Mouse (Mus musculus) left cerebral cortex, adult 8-10 months (tissue): ENCODE measurements around the gene Ak1. TPM values are rescaled to one million over a fixed set of nuclear protein-coding genes. Genes with fewer than 3 reads are reported as not detected.
A peak's percentile ranks its signal among the peaks of the same experiment; 100 is the strongest.

Experiments used
- DNase-seq, 2 experiments: peaks; one replicate each; pipeline ENCODE4 v3.0.0; 2022; ENCODE audit warnings: low spot score in 2 of 2
- total RNA-seq, 4 experiments: library from RNA; stranded (reverse); gene quantifications; 2 replicates each; pipeline ENCODE4 v1.2.4; 2022

Gene Ak1
- total RNA-seq, 4 experiments from 2014 or later = 143 to 158 (median 151) TPM

- DNase-seq = no peak
Observed at GRCm38 (mm10) chr2:32627266-32628043, 5.9 kb downstream of the Ak1 start.

GRCm38 (mm10) chr2:32628044-32628550, 6.5 kb downstream of the Ak1 start:
- DNase-seq = no peak

GRCm38 (mm10) chr2:32628729-32629128, 7.2 kb downstream of the Ak1 start:
- DNase-seq = peak; percentile 45 to 76

GRCm38 (mm10) chr2:32629276-32629976, 7.9 kb downstream of the Ak1 start:
- peak in 1 of 2 experiments; percentile 64 for DNase-seq

GRCm38 (mm10) chr2:32630036-32630435, 8.5 kb downstream of the Ak1 start:
- DNase-seq = no peak

GRCm38 (mm10) chr2:32631046-32631445, 9.5 kb downstream of the Ak1 start:
- DNase-seq = no peak

- peak in 1 of 2 experiments; percentile 54 for DNase-seq
Observed at GRCm38 (mm10) chr2:32631737-32632394, 10.3 kb downstream of the Ak1 start.

GRCm38 (mm10) chr2:32633660-32634059, 12.1 kb downstream of the Ak1 start:
- no peak for DNase-seq

GRCm38 (mm10) chr2:32634277-32635105, 12.9 kb downstream of the Ak1 start:
- no peak for DNase-seq

GRCm38 (mm10) chr2:32636617-32637016, 15.1 kb downstream of the Ak1 start:
- DNase-seq = no peak

GRCm38 (mm10) chr2:32637778-32638281, 16.3 kb downstream of the Ak1 start:
- DNase-seq = no peak

GRCm38 (mm10) chr2:32639632-32640031, 18.1 kb downstream of the Ak1 start:
- no peak for DNase-seq

GRCm38 (mm10) chr2:32640550-32641051, 19.0 kb downstream of the Ak1 start:
- DNase-seq = no peak

GRCm38 (mm10) chr2:32641810-32642209, 20.3 kb downstream of the Ak1 start:
- no peak for DNase-seq

- DNase-seq = no peak
Observed at GRCm38 (mm10) chr2:32642813-32643212, 21.3 kb downstream of the Ak1 start.

- no peak for DNase-seq
Observed at GRCm38 (mm10) chr2:32644083-32644482, 22.5 kb downstream of the Ak1 start.

GRCm38 (mm10) chr2:32644799-32645475, 23.4 kb downstream of the Ak1 start:
- DNase-seq = no peak

- DNase-seq = no peak
Observed at GRCm38 (mm10) chr2:32645647-32646046, 24.1 kb downstream of the Ak1 start.

- DNase-seq = no peak
Observed at GRCm38 (mm10) chr2:32646379-32647056, 25.0 kb downstream of the Ak1 start, which contains the start of gene Eng. TSS of gene Eng (plus strand) at chr2:32646595.
